Mouse (Mus musculus) neural tube, embryonic 15.5 days (tissue): ENCODE results near the gene Tmem207. TPM values are rescaled to one million over a fixed set of nuclear protein-coding genes. Genes with fewer than 3 reads are reported as not detected.

Experiments used
- ATAC-seq: fragments of 200-750 bp; cut with Nextera tagmentation; 2 replicates; pipeline ENCODE4 v1.8.0; 2017; ENCODE audit warnings: mild to moderate bottlenecking, moderate TSS enrichment, moderate library complexity; ENCODE audit not compliant: low FRiP score
- H3K27ac ChIP-seq: fragments of 300-500 bp; sonication (generic); replicated peaks from 2 replicates; pipeline ENCODE4 v1.5.1; 2015; ENCODE audit warnings: mild to moderate bottlenecking, inconsistent platforms
- H3K27me3 ChIP-seq: fragments of 300-500 bp; sonication (generic); replicated peaks from 2 replicates; pipeline ENCODE4 v1.6.1; 2015; ENCODE audit warnings: inconsistent platforms
- H3K36me3 ChIP-seq: fragments of 300-500 bp; sonication (generic); 2 replicates; pipeline ENCODE4 v1.6.1; 2015; ENCODE audit warnings: inconsistent platforms
- H3K4me1 ChIP-seq: fragments of 300-500 bp; sonication (generic); 2 replicates; pipeline ENCODE4 v1.6.1; 2015; ENCODE audit warnings: inconsistent platforms
- H3K4me2 ChIP-seq: fragments of 300-500 bp; sonication (generic); 2 replicates; pipeline ENCODE4 v1.6.1; 2015; ENCODE audit warnings: inconsistent platforms, mild to moderate bottlenecking, moderate library complexity
- H3K4me3 ChIP-seq: fragments of 300-500 bp; sonication (generic); replicated peaks from 2 replicates; pipeline ENCODE4 v1.5.1; 2015; ENCODE audit warnings: mild to moderate bottlenecking, inconsistent platforms
- H3K9ac ChIP-seq: fragments of 300-500 bp; sonication (generic); replicated peaks from 2 replicates; pipeline ENCODE4 v1.6.1; 2015; ENCODE audit warnings: mild to moderate bottlenecking, inconsistent platforms
- H3K9me3 ChIP-seq: fragments of 300-500 bp; sonication (generic); replicated peaks from 2 replicates; pipeline ENCODE4 v1.6.1; 2016; ENCODE audit warnings: inconsistent platforms
- WGBS: fragments of 180-500 bp; shearing (Covaris S2); methylation state at CpG from one replicate; pipeline ENCODE4 v1.1.7; 2015; ENCODE audit warnings: mixed read lengths; 5-methylcytosine and 5-hydroxymethylcytosine counted together
- polyA plus RNA-seq: library from polyadenylated mRNA; unstranded; fragments of >200 nt; fragmentation: Nextera tagmentation; extraction: Ambion mirVana; gene quantifications from 2 replicates; pipeline ENCODE4 v1.2.1, GENCODE M21; 2015

Gene Tmem207
- polyA plus RNA-seq, 1 experiment from 2014 or later, result 0.20 TPM

DNA sequence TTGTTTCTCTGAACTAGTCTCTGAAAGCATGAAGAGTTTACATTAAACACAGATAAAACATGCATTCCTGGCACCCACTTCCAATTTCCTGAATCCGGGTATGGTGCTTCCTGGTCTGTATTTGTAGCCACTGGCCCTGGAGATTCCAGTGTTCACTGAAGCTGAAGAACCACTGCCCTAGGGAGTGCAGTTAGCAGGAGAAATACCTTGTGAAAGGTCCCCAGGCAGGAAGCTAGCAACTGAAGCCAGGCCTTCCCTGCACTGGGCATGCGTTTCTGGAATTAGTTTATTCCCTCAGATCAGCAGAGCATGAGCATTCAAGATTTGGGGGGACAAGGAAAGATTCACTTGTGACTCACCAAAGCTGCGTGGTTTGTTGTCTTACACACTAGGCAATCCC lies 72.4 kb downstream of the Tmem207 start:
- Histone ChIP-seq H3K9me3 (no peaks in the 10 kb centered on the region), H3K36me3 (no peaks in the 10 kb centered on the region), H3K27me3 (no peaks in the 10 kb centered on the region), H3K27ac (no peak overlapping the region), H3K4me2 (no peak overlapping the region), H3K9ac (no peak overlapping the region), H3K4me1 (no peaks in the 10 kb centered on the region), H3K4me3 (no peak overlapping the region)
- ATAC-seq, result no peak
- WGBS, result 56% methylated on average over 3 of the region's 3 CpGs

Other genes starting within 250 kb of the Tmem207 start
- 4.4 and 5.8 TPM in 2 replicates for gene Cldn1, start 154.9 kb downstream of the Tmem207 start, polyA plus RNA-seq
- not detected in 2 replicates for gene Cldn16, start 63.6 kb downstream of the Tmem207 start, polyA plus RNA-seq
- gene Il1rap, start 54.9 kb upstream of the Tmem207 start, polyA plus RNA-seq, result 12.3 and 13.7 TPM in 2 replicates